Mouse (Mus musculus) midbrain, embryonic 16.5 days (tissue): ENCODE results near the gene Ppp2r5c. TPM values are rescaled to one million over a fixed set of nuclear protein-coding genes. Genes with fewer than 3 reads are reported as not detected.

Experiments used
- ATAC-seq: fragments of 200-750 bp; cut with Nextera tagmentation; 2 replicates; pipeline ENCODE4 v1.8.0; 2017; ENCODE audit warnings: moderate TSS enrichment
- H3K27ac ChIP-seq: fragments of 300-500 bp; sonication (generic); 2 replicates; pipeline ENCODE4 v1.5.1; 2014; ENCODE audit warnings: mild to moderate bottlenecking, low read length, mixed read lengths
- H3K27me3 ChIP-seq: fragments of 300-500 bp; sonication (generic); 2 replicates; pipeline ENCODE4 v1.6.1; 2014; ENCODE audit warnings: low read depth, low read length, mixed read lengths; ENCODE audit not compliant: control insufficient read depth, insufficient read depth
- H3K36me3 ChIP-seq: fragments of 300-500 bp; sonication (generic); 2 replicates; pipeline ENCODE4 v1.6.1; 2014; ENCODE audit warnings: mild to moderate bottlenecking, low read length, moderate library complexity, mixed read lengths; ENCODE audit not compliant: control insufficient read depth, insufficient read depth
- H3K4me1 ChIP-seq: fragments of 300-500 bp; sonication (generic); 2 replicates; pipeline ENCODE4 v1.6.1; 2014; ENCODE audit warnings: mild to moderate bottlenecking, low read length, mixed read lengths; ENCODE audit not compliant: control insufficient read depth, insufficient read depth
- H3K4me2 ChIP-seq: fragments of 300-500 bp; sonication (generic); 2 replicates; pipeline ENCODE4 v1.6.1; 2014; ENCODE audit warnings: mild to moderate bottlenecking, low read length, mixed read lengths
- H3K4me3 ChIP-seq: fragments of 300-500 bp; sonication (generic); 2 replicates; pipeline ENCODE4 v1.5.1; 2014; ENCODE audit warnings: low read depth, mild to moderate bottlenecking, low read length, moderate library complexity, mixed read lengths
- H3K9ac ChIP-seq: fragments of 300-500 bp; sonication (generic); 2 replicates; pipeline ENCODE4 v1.6.1; 2014; ENCODE audit warnings: low read depth, low read length, mixed read lengths
- H3K9me3 ChIP-seq: fragments of 300-500 bp; sonication (generic); replicated peaks from 2 replicates; pipeline ENCODE4 v1.6.1; 2014; ENCODE audit warnings: mild to moderate bottlenecking, low read length, mixed read lengths; ENCODE audit not compliant: control insufficient read depth, poor library complexity, severe bottlenecking
- WGBS: fragments of 180-500 bp; shearing (Covaris S2); extraction: QIAGEN DNeasy Blood & Tissue Kit; methylation state at CpG from one replicate; pipeline ENCODE4 v1.1.7; 2014; 5-methylcytosine and 5-hydroxymethylcytosine counted together
- polyA plus RNA-seq: library from polyadenylated mRNA; unstranded; fragments of >200 nt; fragmentation: Nextera tagmentation; extraction: Ambion mirVana; gene quantifications from 2 replicates; pipeline ENCODE4 v1.2.1, GENCODE M21; 2015

The Ppp2r5c gene
- polyA plus RNA-seq, 1 experiment from 2014 or later: 144 TPM

- ATAC-seq: no peak
- H3K9me3 ChIP-seq: no peaks in the 10 kb centered on the region
- no peaks in the 10 kb centered on the region for H3K4me1 ChIP-seq
Measured at GRCm38 (mm10) chr12:110533151-110533550, 86.2 kb downstream of the Ppp2r5c start.

GRCm38 (mm10) chr12:110533832-110534231, 86.9 kb downstream of the Ppp2r5c start:
- ATAC-seq: no peak
- no peaks in the 10 kb centered on the region for H3K4me1 ChIP-seq
- no peak overlapping the region for H3K4me3 ChIP-seq
- H3K27ac ChIP-seq: no peak overlapping the region
- 94% methylated on average over 3 of the region's 3 CpGs for WGBS
- H3K36me3 ChIP-seq: no peaks in the 10 kb centered on the region
- H3K9ac ChIP-seq: no peak overlapping the region
- no peak overlapping the region for H3K4me2 ChIP-seq
- H3K27me3 ChIP-seq: no peaks in the 10 kb centered on the region
- H3K9me3 ChIP-seq: no peaks in the 10 kb centered on the region

More at GRCm38 (mm10) chr12:110533151-110533550, 86.2 kb downstream of the Ppp2r5c start:
- H3K4me2 ChIP-seq: no peak overlapping the region
- 95% methylated on average over 2 of the region's 2 CpGs for WGBS
- H3K4me3 ChIP-seq: no peak overlapping the region
- H3K9ac ChIP-seq: no peak overlapping the region
- no peaks in the 10 kb centered on the region for H3K36me3 ChIP-seq
- no peaks in the 10 kb centered on the region for H3K27me3 ChIP-seq
- H3K27ac ChIP-seq: no peak overlapping the region

- H3K4me2 ChIP-seq: no peak overlapping the region
- no peak overlapping the region for H3K9ac ChIP-seq
- H3K27ac ChIP-seq: no peak overlapping the region
- H3K27me3 ChIP-seq: no peaks in the 10 kb centered on the region
- H3K9me3 ChIP-seq: no peaks in the 10 kb centered on the region
- no peak for ATAC-seq
- 94% methylated on average over 5 of the region's 5 CpGs for WGBS
- H3K4me3 ChIP-seq: no peak overlapping the region
- no peaks in the 10 kb centered on the region for H3K36me3 ChIP-seq
- no peaks in the 10 kb centered on the region for H3K4me1 ChIP-seq
Measured at GRCm38 (mm10) chr12:110535361-110535760, 88.4 kb downstream of the Ppp2r5c start.

GRCm38 (mm10) chr12:110537751-110538150, 90.8 kb downstream of the Ppp2r5c start:
- H3K4me2 ChIP-seq: no peak overlapping the region
- H3K9me3 ChIP-seq: no peaks in the 10 kb centered on the region
- no peaks in the 10 kb centered on the region for H3K4me1 ChIP-seq
- H3K4me3 ChIP-seq: no peak overlapping the region
- H3K9ac ChIP-seq: no peak overlapping the region
- WGBS: 87% methylated on average over 8 of the region's 8 CpGs
- H3K36me3 ChIP-seq: no peaks in the 10 kb centered on the region
- no peak overlapping the region for H3K27ac ChIP-seq
- ATAC-seq: no peak
- H3K27me3 ChIP-seq: no peaks in the 10 kb centered on the region

- Histone ChIP-seq H3K4me3 (no peak overlapping the region), H3K4me1 (no peaks in the 10 kb centered on the region), H3K36me3 (no peaks in the 10 kb centered on the region), H3K27ac (no peak overlapping the region), H3K9me3 (no peaks in the 10 kb centered on the region), H3K9ac (no peak overlapping the region), H3K27me3 (no peaks in the 10 kb centered on the region), H3K4me2 (no peak overlapping the region)
- no peak for ATAC-seq
- WGBS: 91% methylated on average over 10 of the region's 10 CpGs
Measured at GRCm38 (mm10) chr12:110539346-110539745, 92.4 kb downstream of the Ppp2r5c start.

GRCm38 (mm10) chr12:110539798-110540197, 92.9 kb downstream of the Ppp2r5c start:
- no peaks in the 10 kb centered on the region for H3K4me1 ChIP-seq
- no peaks in the 10 kb centered on the region for H3K36me3 ChIP-seq
- no peak overlapping the region for H3K27ac ChIP-seq
- no peak for ATAC-seq
- no peaks in the 10 kb centered on the region for H3K27me3 ChIP-seq
- H3K9me3 ChIP-seq: no peaks in the 10 kb centered on the region
- WGBS: 76% methylated on average over 9 of the region's 9 CpGs
- no peak overlapping the region for H3K9ac ChIP-seq
- H3K4me3 ChIP-seq: no peak overlapping the region
- H3K4me2 ChIP-seq: no peak overlapping the region

GRCm38 (mm10) chr12:110540273-110540672, 93.4 kb downstream of the Ppp2r5c start:
- no peak for ATAC-seq

GRCm38 (mm10) chr12:110541001-110541400, 94.1 kb downstream of the Ppp2r5c start:
- WGBS: 78% methylated on average over 8 of the region's 8 CpGs
- H3K4me3 ChIP-seq: no peak overlapping the region
- no peaks in the 10 kb centered on the region for H3K9me3 ChIP-seq
- no peak for ATAC-seq
- H3K4me1 ChIP-seq: no peaks in the 10 kb centered on the region
- no peaks in the 10 kb centered on the region for H3K27me3 ChIP-seq
- no peak overlapping the region for H3K4me2 ChIP-seq
- H3K27ac ChIP-seq: no peak overlapping the region
- no peak overlapping the region for H3K9ac ChIP-seq
- H3K36me3 ChIP-seq: 0 out of 2 replicates have a peak, but pooled peaks cover 2% of the 10 kb centered on the region

More at GRCm38 (mm10) chr12:110540273-110540672, 93.4 kb downstream of the Ppp2r5c start:
- Histone ChIP-seq H3K27ac (no peak overlapping the region), H3K4me2 (no peak overlapping the region), H3K4me1 (no peaks in the 10 kb centered on the region), H3K36me3 (no peaks in the 10 kb centered on the region), H3K27me3 (no peaks in the 10 kb centered on the region), H3K4me3 (no peak overlapping the region), H3K9ac (no peak overlapping the region), H3K9me3 (no peaks in the 10 kb centered on the region)
- 95% methylated on average over 8 of the region's 8 CpGs for WGBS

GRCm38 (mm10) chr12:110541528-110541927, 94.6 kb downstream of the Ppp2r5c start:
- Histone ChIP-seq H3K27ac (no peak overlapping the region), H3K9ac (no peak overlapping the region), H3K4me3 (no peak overlapping the region), H3K4me2 (no peak overlapping the region), H3K9me3 (no peaks in the 10 kb centered on the region), H3K36me3 (0 out of 2 replicates have a peak, but pooled peaks cover 2% of the 10 kb centered on the region), H3K4me1 (no peaks in the 10 kb centered on the region), H3K27me3 (no peaks in the 10 kb centered on the region)
- ATAC-seq: no peak
- WGBS: 79% methylated on average over 5 of the region's 5 CpGs
